Mouse (Mus musculus) testis, adult 2 months (tissue): ENCODE results near the gene Sprr2i.

ENCODE experiments used
- CTCF ChIP-seq: fragments of 200-500 bp; IDR thresholded peaks from 2 replicates; pipeline ENCODE4 v1.5.1; 2012; ENCODE audit warnings: low read depth, mild to moderate bottlenecking, inconsistent platforms, low read length, moderate library complexity; ENCODE audit not compliant: control insufficient read depth, insufficient read depth, insufficient replicate concordance
- POLR2A ChIP-seq: fragments of 200-500 bp; IDR thresholded peaks from 2 replicates; pipeline ENCODE4 v1.6.1; 2012; ENCODE audit warnings: low read depth, mild to moderate bottlenecking, inconsistent platforms, low read length, moderate library complexity; ENCODE audit not compliant: control insufficient read depth

GRCm38 (mm10) chr3:92373613-92374012 lies 34.2 kb upstream of the Sprr2i start:
- TF ChIP-seq CTCF: no peak
- no peak for TF ChIP-seq POLR2A
